Mouse (Mus musculus): ENCODE data around the gene Tsc22d2.

DNA sequence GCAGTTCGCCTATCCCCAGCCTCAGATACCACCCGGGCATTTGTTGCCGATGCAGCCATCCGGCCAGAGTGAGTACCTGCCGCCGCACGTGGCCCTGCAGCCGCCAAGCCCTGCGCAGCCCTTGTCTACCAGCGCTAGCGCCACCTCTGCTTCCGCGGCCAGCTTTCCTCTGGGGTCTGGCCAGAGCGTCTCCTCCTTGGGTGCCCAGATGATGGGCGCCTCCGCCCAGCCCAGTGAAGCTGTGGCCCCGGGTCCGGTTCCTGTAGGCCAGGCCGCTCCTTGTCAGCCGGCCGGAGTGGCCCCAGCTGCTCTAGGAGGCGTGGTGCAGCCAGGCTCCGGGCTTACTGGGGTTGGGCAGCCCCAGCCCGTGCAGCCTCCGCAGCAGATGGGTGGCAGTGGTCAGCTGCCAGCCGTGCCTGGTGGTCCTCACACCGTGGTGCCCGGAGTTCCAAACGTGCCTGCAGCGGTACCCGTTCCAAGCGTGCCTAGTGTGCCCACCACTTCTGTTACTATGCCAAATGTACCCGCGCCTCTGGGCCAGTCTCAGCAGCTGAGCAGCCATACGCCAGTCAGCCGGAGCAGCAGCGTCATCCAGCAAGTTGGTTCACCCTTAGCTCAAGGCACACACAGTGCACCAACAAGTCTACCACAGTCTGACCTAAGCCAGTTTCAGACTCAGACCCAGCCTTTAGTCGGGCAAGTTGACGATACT is 2.4 kb downstream of the Tsc22d2 start:
- TF ChIP-seq CTCF (IDR thresholded peaks at IDR 0.05; ENCODE audit: insufficient read depth, low read length) (no peak), POLR2A (IDR thresholded peaks at IDR 0.05; ENCODE audit: borderline replicate concordance, extremely low read depth, low read depth, low read length) (no peak)
